Mouse (Mus musculus): ENCODE measurements around the gene Dact2. TPM values are rescaled to one million over a fixed set of nuclear protein-coding genes. Genes with fewer than 3 reads are reported as not detected.

The Dact2 gene
- total and polyA plus RNA-seq, 2 experiments from 2014 or later = 0.20 to 2.1 TPM

DNA sequence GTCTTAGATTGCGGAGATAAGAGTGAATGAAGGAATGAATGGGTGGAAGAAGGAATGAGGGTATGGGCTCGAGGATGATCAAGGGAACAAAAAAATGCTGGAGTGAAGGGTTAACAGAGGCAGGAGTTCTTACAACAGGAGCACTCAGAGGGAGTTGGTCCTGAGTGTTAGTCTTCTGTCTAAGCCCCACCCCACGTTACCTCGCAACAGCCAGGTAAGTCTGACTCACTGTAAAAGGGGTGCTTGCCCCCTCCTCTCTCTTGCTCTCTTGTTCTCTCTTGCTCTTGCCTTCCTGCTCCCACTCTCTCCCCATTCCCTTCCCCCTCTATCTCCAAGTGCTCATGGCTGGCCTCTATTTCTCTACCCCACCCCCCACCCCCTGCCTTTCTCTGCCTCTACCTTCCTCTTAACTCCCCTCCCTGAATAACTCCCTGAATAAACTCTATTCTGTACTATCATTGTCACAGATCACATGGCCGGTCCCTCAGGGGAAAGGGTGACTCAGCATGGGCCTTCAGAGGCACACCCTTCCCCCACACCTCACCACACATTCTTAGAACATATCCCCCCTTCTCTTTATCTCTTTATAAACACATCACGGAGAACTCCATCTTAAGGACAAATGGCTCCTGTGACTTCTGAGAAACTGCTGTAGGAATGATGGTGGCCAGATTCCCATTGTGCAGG lies 37.2 kb downstream of the Dact2 start:
- ATAC-seq (ENCODE audit: insufficient read depth, low read depth) = no peak
- no peak overlapping the region for H3K4me3 ChIP-seq (ENCODE audit: low read depth, low read length)

DNA sequence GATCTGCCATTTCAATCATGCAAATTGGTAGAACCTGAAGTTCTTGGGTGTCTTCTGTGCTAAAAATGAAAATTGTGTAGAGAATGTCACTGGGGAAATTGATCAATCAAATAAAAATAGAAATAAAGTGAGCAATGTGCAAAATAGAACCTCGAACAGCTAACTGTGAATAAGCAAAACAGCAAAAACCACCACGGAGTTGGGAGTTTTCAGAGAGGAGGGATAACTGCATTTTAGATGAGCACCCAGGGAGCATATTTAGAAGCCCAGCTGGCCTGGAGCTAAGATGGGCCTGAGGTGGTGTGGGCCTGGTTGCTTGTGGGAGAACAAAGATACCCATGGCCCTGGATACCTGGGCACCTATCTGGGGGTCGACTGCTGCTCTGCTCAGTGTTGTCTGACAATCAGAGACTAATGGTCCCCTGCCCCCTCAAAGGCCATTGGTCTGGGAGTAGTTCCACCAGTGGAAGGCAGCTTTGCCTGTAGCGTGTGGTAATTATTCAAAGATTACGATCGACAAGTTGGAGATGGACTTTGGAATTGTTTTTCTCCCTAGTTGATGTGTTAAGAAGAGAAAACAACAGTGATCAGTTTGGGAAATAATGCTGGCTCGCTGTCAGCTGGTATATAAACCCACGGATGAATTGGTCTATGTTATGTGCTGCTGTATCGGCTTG lies 38.0 kb downstream of the Dact2 start:
- H3K4me1 ChIP-seq (ENCODE audit: control insufficient read depth, insufficient read depth) = peaks cover 9% of the 10 kb centered on the region; the same call in 1 of the 2 replicates
- 0 out of 2 replicates have a peak overlapping the region, but pooled peaks have one; percentile 1 for H3K4me2 ChIP-seq (ENCODE audit: low read depth, low read length)
- H3K9ac ChIP-seq (replicated peaks; ENCODE audit: low read depth, low read length) = no peak overlapping the region
- H3K4me3 ChIP-seq (ENCODE audit: low read depth, low read length) = no peak overlapping the region
- 69% methylated on average over 9 of the region's 9 CpGs for WGBS
- H3K27ac ChIP-seq (ENCODE audit: low read depth) = no peak overlapping the region
- ATAC-seq (ENCODE audit: insufficient read depth, low read depth) (no peak), DNase-seq (ENCODE audit: low spot score) (no peak)
- peaks cover 32% of the 10 kb centered on the region for H3K27me3 ChIP-seq (ENCODE audit: control insufficient read depth, insufficient read depth, low read length)
- TF ChIP-seq CTCF (IDR thresholded peaks at IDR 0.05; ENCODE audit: low read depth) (no peak), EP300 (IDR thresholded peaks at IDR 0.05; ENCODE audit: low read depth) (no peak)
- no peaks in the 10 kb centered on the region for H3K9me3 ChIP-seq (replicated peaks; ENCODE audit: control insufficient read depth, low read length)
- no peaks in the 10 kb centered on the region for H3K36me3 ChIP-seq (replicated peaks; ENCODE audit: control insufficient read depth, insufficient read depth, low read length)

More for the DNA sequence above, 37.2 kb downstream of the Dact2 start:
- peaks cover 9% of the 10 kb centered on the region; the same call in 1 of the 2 replicates for H3K4me1 ChIP-seq (ENCODE audit: control insufficient read depth, insufficient read depth)
- no peak overlapping the region for H3K9ac ChIP-seq (replicated peaks; ENCODE audit: low read depth, low read length)
- no peak for DNase-seq (ENCODE audit: low spot score)
- TF ChIP-seq EP300 (IDR thresholded peaks at IDR 0.05; ENCODE audit: low read depth) (no peak), CTCF (IDR thresholded peaks at IDR 0.05; ENCODE audit: low read depth) (no peak)
- 54% methylated on average over 6 of the region's 6 CpGs for WGBS
- H3K36me3 ChIP-seq (replicated peaks; ENCODE audit: control insufficient read depth, insufficient read depth, low read length) = no peaks in the 10 kb centered on the region
- peaks cover 32% of the 10 kb centered on the region for H3K27me3 ChIP-seq (ENCODE audit: control insufficient read depth, insufficient read depth, low read length)
- no peak overlapping the region for H3K4me2 ChIP-seq (ENCODE audit: low read depth, low read length)
- H3K27ac ChIP-seq (ENCODE audit: low read depth) = no peak overlapping the region
- no peaks in the 10 kb centered on the region for H3K9me3 ChIP-seq (replicated peaks; ENCODE audit: control insufficient read depth, low read length)

DNA sequence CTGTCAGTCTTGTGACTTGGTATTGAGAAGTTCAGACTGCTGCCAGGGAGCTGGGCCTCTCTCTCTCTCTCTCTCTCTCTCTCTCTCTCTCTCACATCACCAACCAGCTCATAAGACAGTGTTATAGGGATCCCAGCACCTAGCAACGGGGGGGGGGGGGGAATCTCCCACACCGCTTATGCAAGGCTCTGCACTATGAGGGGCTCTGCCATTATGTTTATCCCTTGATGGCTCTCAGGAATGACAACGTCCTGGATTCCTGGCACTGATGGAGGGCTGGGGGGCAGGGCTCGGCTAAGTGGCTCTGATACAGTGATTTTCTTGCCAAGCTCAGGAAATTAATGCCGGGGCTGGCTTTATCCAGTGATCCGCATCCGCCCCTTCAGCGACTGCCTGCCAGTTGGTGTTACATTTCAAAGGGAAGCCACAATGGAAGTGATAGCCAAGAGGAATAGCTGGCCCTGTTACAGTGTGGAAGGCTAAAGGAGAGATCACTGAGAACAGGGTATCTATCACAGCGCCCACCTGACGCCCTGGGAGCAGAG lies 38.7 kb downstream of the Dact2 start:
- ATAC-seq (ENCODE audit: insufficient read depth, low read depth) = peak; percentile 30; the same call in 1 of the 2 replicates

DNA sequence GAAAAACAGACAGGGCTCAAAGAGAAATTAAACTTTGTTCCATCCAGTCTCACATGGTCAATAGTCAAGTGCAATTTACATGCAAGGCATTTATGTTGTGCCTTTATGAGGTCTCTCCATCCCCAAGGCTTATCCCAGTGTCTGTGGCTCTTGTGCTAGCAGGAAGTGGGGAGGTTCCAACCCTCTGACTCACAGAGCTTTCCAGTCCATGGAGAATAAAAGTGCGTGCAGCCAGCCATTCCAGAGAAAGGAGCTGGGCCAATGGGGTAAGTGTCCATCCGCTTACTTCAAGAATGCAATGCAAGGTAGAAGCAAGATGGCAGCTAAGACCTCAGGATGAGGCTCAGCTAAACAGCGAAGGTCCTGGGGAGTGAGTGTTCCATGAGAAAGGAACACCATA lies 43.3 kb downstream of the Dact2 start:
- H3K9ac ChIP-seq (replicated peaks; ENCODE audit: low read depth, low read length) = no peak overlapping the region
- no peak for ATAC-seq (ENCODE audit: insufficient read depth, low read depth)
- H3K9me3 ChIP-seq (replicated peaks; ENCODE audit: control insufficient read depth, low read length) = no peaks in the 10 kb centered on the region
- 81% methylated on average over 3 of the region's 3 CpGs for WGBS
- H3K27ac ChIP-seq (ENCODE audit: low read depth) = no peak overlapping the region
- H3K4me1 ChIP-seq (ENCODE audit: control insufficient read depth, insufficient read depth) = peaks cover 3% of the 10 kb centered on the region; the same call in 1 of the 2 replicates
- DNase-seq (ENCODE audit: low spot score) = no peak
- H3K4me2 ChIP-seq (ENCODE audit: low read depth, low read length) = no peak overlapping the region
- no peaks in the 10 kb centered on the region for H3K36me3 ChIP-seq (replicated peaks; ENCODE audit: control insufficient read depth, insufficient read depth, low read length)
- no peak for TF ChIP-seq EP300 (IDR thresholded peaks at IDR 0.05; ENCODE audit: low read depth)
- TF ChIP-seq CTCF (IDR thresholded peaks at IDR 0.05; ENCODE audit: low read depth) = no peak
- no peak overlapping the region for H3K4me3 ChIP-seq (ENCODE audit: low read depth, low read length)
- H3K27me3 ChIP-seq (ENCODE audit: control insufficient read depth, insufficient read depth, low read length) = peaks cover 8% of the 10 kb centered on the region

More for the DNA sequence above, 38.7 kb downstream of the Dact2 start:
- no peaks in the 10 kb centered on the region for H3K9me3 ChIP-seq (replicated peaks; ENCODE audit: control insufficient read depth, low read length)
- 0 out of 2 replicates have a peak overlapping the region, but pooled peaks have one; percentile 1 for H3K4me2 ChIP-seq (ENCODE audit: low read depth, low read length)
- H3K9ac ChIP-seq (replicated peaks; ENCODE audit: low read depth, low read length) = no peak overlapping the region
- no peak overlapping the region for H3K27ac ChIP-seq (ENCODE audit: low read depth)
- H3K27me3 ChIP-seq (ENCODE audit: control insufficient read depth, insufficient read depth, low read length) = peaks cover 32% of the 10 kb centered on the region
- no peak for TF ChIP-seq CTCF (IDR thresholded peaks at IDR 0.05; ENCODE audit: low read depth)
- no peak for TF ChIP-seq EP300 (IDR thresholded peaks at IDR 0.05; ENCODE audit: low read depth)
- 7% methylated on average over 10 of the region's 10 CpGs for WGBS
- H3K4me1 ChIP-seq (ENCODE audit: control insufficient read depth, insufficient read depth) = peaks cover 9% of the 10 kb centered on the region; the same call in 1 of the 2 replicates
- H3K36me3 ChIP-seq (replicated peaks; ENCODE audit: control insufficient read depth, insufficient read depth, low read length) = no peaks in the 10 kb centered on the region
- peak; percentile 21 for DNase-seq (ENCODE audit: low spot score)
- H3K4me3 ChIP-seq (ENCODE audit: low read depth, low read length) = no peak overlapping the region

DNA sequence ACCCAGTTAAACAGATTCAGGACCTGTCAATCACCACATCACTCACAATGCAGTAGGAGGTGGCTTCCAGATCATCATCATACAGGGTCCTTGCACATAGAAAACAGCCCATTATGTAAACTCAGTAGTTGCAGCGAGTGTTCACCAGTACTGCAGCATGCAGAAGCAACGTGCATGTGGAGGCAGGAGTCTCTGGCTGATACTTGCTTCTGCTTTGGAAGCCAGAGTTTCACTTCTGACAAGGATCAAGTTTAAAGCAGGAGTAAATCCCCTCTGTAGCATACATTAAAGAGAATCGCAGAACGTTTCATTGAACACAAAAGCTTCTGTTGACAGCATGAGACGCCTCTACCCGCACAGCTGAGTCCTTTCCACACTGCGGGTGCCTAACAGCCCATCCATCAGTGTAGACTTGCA lies 46.3 kb downstream of the Dact2 start:
- Histone ChIP-seq H3K27ac (ENCODE audit: low read depth) (no peak overlapping the region), H3K9me3 (replicated peaks; ENCODE audit: control insufficient read depth, low read length) (no peaks in the 10 kb centered on the region), H3K4me2 (ENCODE audit: low read depth, low read length) (no peak overlapping the region), H3K36me3 (replicated peaks; ENCODE audit: control insufficient read depth, insufficient read depth, low read length) (no peaks in the 10 kb centered on the region), H3K27me3 (ENCODE audit: control insufficient read depth, insufficient read depth, low read length) (peaks cover 5% of the 10 kb centered on the region), H3K9ac (replicated peaks; ENCODE audit: low read depth, low read length) (no peak overlapping the region), H3K4me3 (ENCODE audit: low read depth, low read length) (no peak overlapping the region), H3K4me1 (ENCODE audit: control insufficient read depth, insufficient read depth) (no peaks in the 10 kb centered on the region)
- DNase-seq (ENCODE audit: low spot score) (no peak), ATAC-seq (ENCODE audit: insufficient read depth, low read depth) (no peak)
- TF ChIP-seq CTCF (IDR thresholded peaks at IDR 0.05; ENCODE audit: low read depth) (no peak), EP300 (IDR thresholded peaks at IDR 0.05; ENCODE audit: low read depth) (no peak)
- 61% methylated on average over 7 of the region's 7 CpGs for WGBS

Other genes with a start within 250 kb of the Dact2 start
- not detected in 2 replicates for gene Gm7356, start 200.6 kb downstream of the Dact2 start, total RNA-seq (2014; rRNA removed; ENCODE audit: low replicate concordance)
- not detected in 2 replicates for gene Gm7356, start 200.6 kb downstream of the Dact2 start, polyA plus RNA-seq (2015; fragmentation: Nextera tagmentation; extraction: Ambion mirVana)
- gene Gm7358, start 144.8 kb downstream of the Dact2 start, total RNA-seq (2014; rRNA removed; ENCODE audit: low replicate concordance) = not detected in 2 replicates
- not detected in 2 replicates for gene Gm7358, start 144.8 kb downstream of the Dact2 start, polyA plus RNA-seq (2015; fragmentation: Nextera tagmentation; extraction: Ambion mirVana)
- gene Smoc2, start 75.2 kb upstream of the Dact2 start, total RNA-seq (2014; rRNA removed; ENCODE audit: low replicate concordance) = 22.7 and 24.7 TPM in 2 replicates
- gene Smoc2, start 75.2 kb upstream of the Dact2 start, polyA plus RNA-seq (2015; fragmentation: Nextera tagmentation; extraction: Ambion mirVana) = 22.0 and 28.6 TPM in 2 replicates